Mouse (Mus musculus) left cerebral cortex, postnatal 14 days (tissue): ENCODE measurements around the gene Pigs. TPM values are rescaled to one million over a fixed set of nuclear protein-coding genes. Genes with fewer than 3 reads are reported as not detected.

Experiments
- DNase-seq, 2 experiments: peaks; one replicate each; pipeline ENCODE4 v3.0.0; 2021 to 2022; ENCODE audit warnings: low spot score in 2 of 2, mixed read lengths in 1 of 2
- intact Hi-C: fragments of 180-260 bp; cut with DNase I; formaldehyde crosslinking; loops from one replicate; pipeline ENCODE4 v1.15.1; 2025
- total RNA-seq, 2 experiments: library from RNA; stranded (reverse); gene quantifications; 2 replicates each; pipeline ENCODE4 v1.2.3; 2021

The Pigs gene
- total RNA-seq, 2 experiments from 2014 or later = 81.1 to 81.3 TPM

DNA sequence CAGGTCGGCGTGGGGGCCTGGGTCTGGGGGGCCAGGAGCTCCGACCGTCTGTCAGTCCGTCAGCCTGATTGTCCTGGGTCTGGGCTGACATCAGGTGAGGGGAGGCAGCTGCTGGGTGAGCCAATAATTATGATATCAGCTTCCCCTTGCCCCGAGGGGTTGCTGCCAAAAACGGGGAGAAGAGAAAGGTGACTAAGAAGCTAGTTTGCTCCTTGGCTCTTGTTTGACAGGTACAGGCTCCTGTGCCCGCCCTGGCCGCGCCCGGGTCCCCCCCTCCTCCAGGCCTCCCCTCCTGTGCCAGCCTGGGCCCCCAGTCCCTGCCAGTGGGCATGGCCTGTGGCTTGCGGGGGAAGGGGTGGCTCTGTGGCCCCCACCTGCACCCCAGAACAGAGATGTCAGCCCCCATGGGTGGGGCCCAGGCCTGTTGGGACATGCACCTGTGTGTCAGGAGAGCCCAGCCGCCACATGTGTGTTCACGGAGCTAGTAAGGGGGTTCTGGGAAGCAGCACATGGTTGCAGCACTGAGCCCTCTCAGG lies 58.4 kb downstream of the Pigs start, which contains the start of gene Foxn1:
TSS of gene Foxn1 (minus strand) at position 51 of the 536 bp plus-strand sequence.
- no peak for DNase-seq
- intact Hi-C loops = no loop called here

Other genes starting within 250 kb of the Pigs start
- 10 to 100 TPM; 18.9 to 19.5 TPM for gene Eral1, start 248.0 kb upstream of the Pigs start, total RNA-seq
- gene Fam222b, start 233.8 kb upstream of the Pigs start, total RNA-seq = 10 to 100 TPM; 28.8 to 29.9 TPM
- 10 to 100 TPM; 20.7 to 23.3 TPM for gene Traf4, start 162.8 kb upstream of the Pigs start, total RNA-seq
- 1 to 10 TPM; 3.3 to 3.5 TPM for gene Nek8, start 151.7 kb upstream of the Pigs start, total RNA-seq
- gene Tlcd1, start 151.7 kb upstream of the Pigs start, total RNA-seq = 10 to 100 TPM; 27.4 to 29.6 TPM
- 100 to 1,000 TPM; 643 to 660 TPM for gene Rpl23a, start 144.8 kb upstream of the Pigs start, total RNA-seq
- 10 to 100 TPM; 32.6 to 34.5 TPM for gene Rab34, start 140.0 kb upstream of the Pigs start, total RNA-seq
- 1 to 10 TPM; 5.1 to 6.7 TPM for gene Proca1, start 135.0 kb upstream of the Pigs start, total RNA-seq
- gene Sdf2, start 82.7 kb upstream of the Pigs start, total RNA-seq = 10 to 100 TPM; 67.7 to 70.3 TPM
- 10 to 100 TPM; 89.6 to 96.1 TPM for gene Supt6, start 82.4 kb upstream of the Pigs start, total RNA-seq
- gene 2610507B11Rik, start 66.7 kb upstream of the Pigs start, total RNA-seq = 100 to 1,000 TPM; 171 to 187 TPM
- gene BC030499, start 37.6 kb upstream of the Pigs start, total RNA-seq = 1 to 10 TPM; 6.4 to 9.3 TPM
- gene Spag5, start 26.9 kb upstream of the Pigs start, total RNA-seq = 1 to 10 TPM; 5.0 to 8.4 TPM
- gene Aldoc, start 5.4 kb upstream of the Pigs start, total RNA-seq = 100 to 1,000 TPM; 532 to 560 TPM
- 10 to 100 TPM; 28.2 to 30.6 TPM for gene Unc119, start 15.1 kb downstream of the Pigs start, total RNA-seq
- gene Foxn1, start 58.1 kb downstream of the Pigs start, total RNA-seq = not detected
- gene Slc13a2, start 93.8 kb downstream of the Pigs start, total RNA-seq = not detected
- 10 to 100 TPM; 10.2 to 10.5 TPM for gene Slc46a1, start 137.3 kb downstream of the Pigs start, total RNA-seq
- 10 to 100 TPM; 43.5 to 44.2 TPM for gene Sarm1, start 169.3 kb downstream of the Pigs start, total RNA-seq
- gene Vtn, start 170.7 kb downstream of the Pigs start, total RNA-seq = 100 to 1,000 TPM in 1 of 2 experiments, 10 to 100 TPM in 1; 90.5 to 105 TPM
- gene Sebox, start 175.0 kb downstream of the Pigs start, total RNA-seq = 1 to 10 TPM; 1.2 to 1.3 TPM
- gene Tmem199, start 183.8 kb downstream of the Pigs start, total RNA-seq = 10 to 100 TPM; 37.1 to 44.2 TPM
- gene Poldip2, start 183.8 kb downstream of the Pigs start, total RNA-seq = 100 to 1,000 TPM; 115 to 119 TPM
- gene Tnfaip1, start 207.9 kb downstream of the Pigs start, total RNA-seq = 10 to 100 TPM; 42.8 to 46.0 TPM
- 10 to 100 TPM; 83.0 to 87.6 TPM for gene Ift20, start 207.9 kb downstream of the Pigs start, total RNA-seq
- gene Tmem97, start 222.4 kb downstream of the Pigs start, total RNA-seq = 10 to 100 TPM; 22.2 to 24.0 TPM